Mouse (Mus musculus): ENCODE measurements around the gene Rcor1.

GRCm38 (mm10) chr12:111038976-111039612 is at the start of gene Rcor1:
- TF ChIP-seq CTCF (conservative IDR thresholded peaks at IDR 0.05; ENCODE audit: low read length), result no peak
- no peak for TF ChIP-seq NANOG (IDR thresholded peaks at IDR 0.05; ENCODE audit: borderline replicate concordance, low read length)
